Mouse (Mus musculus) megakaryocyte, embryonic 14.5 days (primary cell): Measurements from ENCODE around the gene Hk3. TPM values are rescaled to one million over a fixed set of nuclear protein-coding genes. Genes with fewer than 3 reads are reported as not detected.
A peak's percentile ranks its signal among the peaks of the same experiment; 100 is the strongest.

Experiments
- H3K27me3 ChIP-seq: replicated peaks from 2 replicates; pipeline ENCODE3; 2012; ENCODE audit warnings: inconsistent platforms
- H3K36me3 ChIP-seq: replicated peaks from 2 replicates; pipeline ENCODE3; 2012; ENCODE audit warnings: low read length, inconsistent platforms, mixed read lengths
- H3K4me1 ChIP-seq: 2 replicates; pipeline ENCODE4 v1.6.1; 2012; ENCODE audit warnings: inconsistent platforms
- H3K4me3 ChIP-seq: replicated peaks from 2 replicates; pipeline ENCODE3; 2012; ENCODE audit warnings: moderate library complexity, mild to moderate bottlenecking, inconsistent platforms
- H3K9me3 ChIP-seq: 2 replicates; pipeline ENCODE4 v1.6.1; 2012; ENCODE audit warnings: inconsistent platforms
- FLI1 ChIP-seq: IDR thresholded peaks from 2 replicates; pipeline ENCODE4 v1.6.1; 2012; ENCODE audit warnings: low read length, inconsistent platforms, mixed read lengths
- GATA1 ChIP-seq: IDR thresholded peaks from 3 replicates; pipeline ENCODE4 v1.6.1; 2012; ENCODE audit warnings: mixed read lengths, low read length, inconsistent platforms, borderline replicate concordance
- polyA plus RNA-seq: library from polyadenylated mRNA; stranded (reverse); fragments of >175 nt; gene quantifications from 2 replicates; pipeline ENCODE4 v1.2.3, GENCODE M21; 2012; ENCODE audit warnings: low replicate concordance; ENCODE audit not compliant: insufficient read depth

Gene Hk3
- polyA plus RNA-seq, 1 experiment = 10.3 TPM

DNA sequence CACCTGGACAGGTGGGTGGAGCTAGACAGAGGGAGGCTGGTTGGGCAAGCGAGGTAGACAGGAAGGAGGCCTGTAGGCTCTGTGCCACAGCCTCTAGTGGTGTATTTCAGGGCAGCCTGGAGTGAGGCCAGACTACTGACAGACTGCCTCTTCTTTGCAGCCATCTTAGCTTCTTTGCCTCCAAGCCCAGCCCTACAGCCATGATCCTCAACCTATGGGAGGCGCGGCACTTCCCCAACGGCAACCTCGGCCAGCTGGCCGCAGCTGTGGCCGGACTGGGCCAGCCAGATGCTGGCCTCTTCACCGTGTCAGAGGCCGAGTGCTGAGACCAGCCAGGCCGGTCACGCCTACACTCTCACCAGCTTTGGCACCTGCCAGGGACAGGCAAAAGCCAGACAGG, 16.5 kb downstream of the Hk3 start:
- Histone ChIP-seq H3K36me3 (no peaks in the 10 kb centered on the region), H3K4me3 (no peak overlapping the region), H3K4me1 (no peaks in the 10 kb centered on the region; the same call in 1 of the 2 replicates), H3K9me3 (no peaks in the 10 kb centered on the region), H3K27me3 (peaks cover 68% of the 10 kb centered on the region)
- TF ChIP-seq GATA1 = no peak
- no peak for TF ChIP-seq FLI1

DNA sequence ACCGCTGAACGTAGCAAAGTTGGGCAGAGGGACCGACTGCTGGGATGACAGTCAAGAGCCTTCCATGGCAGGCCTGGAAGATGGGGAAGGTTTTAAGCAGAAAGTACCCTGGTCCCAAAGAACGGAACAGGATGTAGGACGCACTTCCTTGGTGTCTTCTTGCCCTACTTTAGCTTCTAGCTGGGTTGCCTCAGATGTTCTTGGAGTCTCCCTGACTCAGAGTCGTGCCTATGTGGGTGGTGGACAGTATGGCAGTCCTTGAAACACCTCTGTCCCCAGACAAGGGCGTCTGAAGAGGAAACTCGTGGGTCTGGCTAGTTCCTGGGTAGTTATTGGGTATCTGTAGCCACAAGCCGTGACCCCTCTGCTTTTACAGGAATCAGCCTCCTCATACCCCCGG, 19.1 kb downstream of the Hk3 start:
- no peaks in the 10 kb centered on the region for H3K36me3 ChIP-seq
- H3K27me3 ChIP-seq = peaks cover 74% of the 10 kb centered on the region
- H3K4me1 ChIP-seq = no peaks in the 10 kb centered on the region; the same call in 1 of the 2 replicates
- no peak overlapping the region for H3K4me3 ChIP-seq
- H3K9me3 ChIP-seq = no peaks in the 10 kb centered on the region
- TF ChIP-seq GATA1 = no peak
- no peak for TF ChIP-seq FLI1

DNA sequence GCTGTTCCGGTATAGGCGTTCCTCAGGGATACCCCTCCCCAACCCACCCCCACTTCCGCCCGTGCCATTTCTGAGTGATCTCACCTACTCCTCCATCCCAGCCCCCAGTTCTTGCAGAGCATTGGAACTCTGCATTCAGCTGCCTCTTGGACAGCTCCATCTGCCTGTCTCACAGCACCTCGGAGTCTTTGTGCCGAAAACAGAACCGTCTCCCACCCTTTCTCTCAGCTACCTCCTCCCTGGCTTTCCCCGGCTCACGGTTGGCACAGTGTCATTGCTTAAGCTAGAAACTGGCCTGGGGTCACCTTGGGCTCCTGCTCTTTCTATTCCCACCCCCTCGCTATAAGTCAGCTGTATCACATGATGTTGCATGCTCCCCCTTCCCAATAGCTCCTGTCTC, 20.8 kb downstream of the Hk3 start:
- no peaks in the 10 kb centered on the region for H3K36me3 ChIP-seq
- no peaks in the 10 kb centered on the region for H3K9me3 ChIP-seq
- no peak for TF ChIP-seq FLI1
- no peak for TF ChIP-seq GATA1
- no peak overlapping the region for H3K4me3 ChIP-seq
- peaks cover 77% of the 10 kb centered on the region for H3K27me3 ChIP-seq
- no peaks in the 10 kb centered on the region; the same call in 1 of the 2 replicates for H3K4me1 ChIP-seq

DNA sequence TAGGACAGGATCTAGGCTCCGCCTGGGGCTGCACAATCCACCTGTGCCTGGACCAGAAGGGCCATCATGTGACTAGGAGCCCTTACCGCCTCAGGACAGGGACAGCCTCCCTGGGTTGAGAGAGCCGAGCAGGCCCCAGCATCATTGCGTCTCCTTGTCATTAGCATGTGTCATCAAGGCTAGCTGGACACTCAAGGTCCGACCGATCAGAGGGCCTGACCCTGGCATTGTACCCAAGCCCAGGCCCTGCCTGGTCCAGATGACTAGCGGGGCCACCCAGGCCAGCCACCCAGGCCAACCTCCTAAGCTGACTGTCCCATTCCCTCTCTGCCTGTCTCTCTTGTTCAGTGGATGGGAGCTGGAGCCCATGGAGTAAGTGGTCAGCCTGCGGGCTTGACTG, 23.6 kb downstream of the Hk3 start:
- no peak for TF ChIP-seq FLI1
- TF ChIP-seq GATA1 = no peak
- Histone ChIP-seq H3K4me1 (no peaks in the 10 kb centered on the region; the same call in 1 of the 2 replicates), H3K4me3 (no peak overlapping the region), H3K27me3 (peaks cover 84% of the 10 kb centered on the region), H3K9me3 (no peaks in the 10 kb centered on the region), H3K36me3 (no peaks in the 10 kb centered on the region)

DNA sequence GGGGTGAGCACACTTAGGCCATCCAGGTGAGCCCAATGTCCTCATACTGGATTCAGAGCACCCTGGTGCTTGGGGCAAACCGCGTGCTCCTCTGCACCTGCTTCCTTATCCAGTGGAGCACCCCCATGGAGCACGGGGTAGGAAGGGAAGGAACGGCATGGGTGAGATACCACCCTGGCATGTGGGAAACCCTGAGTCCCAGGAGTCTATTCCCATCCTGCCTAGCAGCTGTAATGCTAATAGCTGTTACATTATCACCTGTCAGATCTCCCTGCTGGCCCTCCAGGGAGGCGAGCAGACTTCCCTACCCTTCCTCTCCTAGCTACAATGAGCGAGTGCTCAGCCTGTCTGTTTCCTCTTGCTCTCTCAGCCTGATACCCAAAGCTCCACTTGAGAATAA, 26.0 kb downstream of the Hk3 start:
- TF ChIP-seq GATA1 = no peak
- no peak for TF ChIP-seq FLI1

DNA sequence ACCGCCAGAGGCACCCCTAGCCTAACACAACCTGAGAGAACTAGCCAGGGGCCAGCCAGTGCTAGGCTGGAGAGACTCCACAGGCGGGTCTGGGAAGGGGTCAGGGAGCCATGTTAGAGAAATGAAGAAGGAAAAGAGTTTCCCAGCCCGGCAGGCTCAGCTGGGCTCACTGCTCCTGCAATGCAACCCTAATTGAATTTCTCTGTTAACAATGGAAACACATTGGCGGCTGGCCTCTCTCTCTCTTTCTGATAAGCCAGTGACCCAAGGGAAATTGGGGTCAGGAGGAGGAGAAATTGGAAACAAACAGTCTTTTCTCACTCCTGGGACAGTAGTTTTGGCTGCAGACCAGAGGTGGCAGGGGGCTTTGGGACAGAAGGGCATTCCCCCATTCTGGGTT, 26.6 kb downstream of the Hk3 start:
- H3K9me3 ChIP-seq = no peaks in the 10 kb centered on the region
- TF ChIP-seq GATA1 (no peak), FLI1 (no peak)
- H3K36me3 ChIP-seq = no peaks in the 10 kb centered on the region
- no peaks in the 10 kb centered on the region for H3K4me1 ChIP-seq
- no peak overlapping the region for H3K4me3 ChIP-seq
- H3K27me3 ChIP-seq = peaks cover 79% of the 10 kb centered on the region

More for the DNA sequence above, 26.0 kb downstream of the Hk3 start:
- H3K27me3 ChIP-seq = peaks cover 82% of the 10 kb centered on the region
- no peaks in the 10 kb centered on the region for H3K4me1 ChIP-seq
- H3K9me3 ChIP-seq = no peaks in the 10 kb centered on the region
- H3K4me3 ChIP-seq = no peak overlapping the region
- no peaks in the 10 kb centered on the region for H3K36me3 ChIP-seq

DNA sequence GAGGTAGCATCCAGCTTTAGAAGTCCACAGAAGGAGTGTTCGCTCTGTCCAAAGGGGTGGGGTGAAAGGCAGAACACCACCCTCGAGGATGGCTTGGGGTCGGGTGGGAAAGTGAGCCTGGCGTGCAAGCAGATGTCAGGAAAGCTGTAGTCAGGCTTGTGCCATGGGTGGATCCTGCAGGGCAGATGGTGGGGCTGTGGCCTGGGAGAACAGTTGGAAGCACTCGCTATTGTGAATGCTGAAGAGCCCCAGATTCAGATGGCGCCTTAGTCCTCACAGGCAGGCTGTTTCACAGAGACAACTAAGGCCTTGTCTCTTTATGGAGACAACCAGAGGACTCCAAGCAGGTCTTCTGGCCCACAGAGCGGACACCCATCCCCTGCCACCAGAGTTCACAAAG, 29.0 kb downstream of the Hk3 start:
- Histone ChIP-seq H3K9me3 (no peaks in the 10 kb centered on the region), H3K27me3 (peaks cover 83% of the 10 kb centered on the region), H3K4me1 (peaks cover 19% of the 10 kb centered on the region), H3K4me3 (no peak overlapping the region), H3K36me3 (no peaks in the 10 kb centered on the region)
- TF ChIP-seq FLI1 = no peak
- TF ChIP-seq GATA1 = no peak

DNA sequence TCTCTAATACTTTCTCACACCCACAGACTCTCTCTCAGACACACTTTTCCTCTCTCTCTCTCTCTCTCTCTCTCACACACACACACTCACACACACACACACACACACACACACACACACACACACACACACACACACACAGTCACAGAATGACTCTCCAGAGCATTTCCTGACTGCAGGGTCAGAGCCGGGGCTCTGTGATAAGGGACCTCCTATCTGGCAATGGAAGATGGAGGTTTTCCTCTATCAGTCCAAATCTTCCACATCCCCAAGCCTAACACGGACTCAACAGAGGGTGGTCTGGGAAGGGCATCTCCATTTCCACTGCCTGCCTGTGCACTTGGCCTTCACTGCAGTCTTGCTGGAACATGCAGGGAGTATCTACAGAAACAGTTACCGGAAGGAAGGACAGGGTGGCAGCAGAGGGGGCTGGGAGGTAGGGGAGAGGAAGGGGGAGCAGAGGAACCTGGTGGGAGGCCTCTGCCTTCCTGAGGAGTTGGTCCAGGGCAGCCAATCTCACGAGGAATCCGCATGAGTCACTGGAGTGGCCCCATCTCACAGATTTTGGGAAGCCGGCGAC, 32.9 kb downstream of the Hk3 start:
- H3K4me1 ChIP-seq = peaks cover 27% of the 10 kb centered on the region
- TF ChIP-seq FLI1 = no peak
- no peak for TF ChIP-seq GATA1
- H3K4me3 ChIP-seq = peak overlapping the region; percentile 54
- no peaks in the 10 kb centered on the region for H3K9me3 ChIP-seq
- no peaks in the 10 kb centered on the region for H3K36me3 ChIP-seq
- peaks cover 82% of the 10 kb centered on the region for H3K27me3 ChIP-seq

DNA sequence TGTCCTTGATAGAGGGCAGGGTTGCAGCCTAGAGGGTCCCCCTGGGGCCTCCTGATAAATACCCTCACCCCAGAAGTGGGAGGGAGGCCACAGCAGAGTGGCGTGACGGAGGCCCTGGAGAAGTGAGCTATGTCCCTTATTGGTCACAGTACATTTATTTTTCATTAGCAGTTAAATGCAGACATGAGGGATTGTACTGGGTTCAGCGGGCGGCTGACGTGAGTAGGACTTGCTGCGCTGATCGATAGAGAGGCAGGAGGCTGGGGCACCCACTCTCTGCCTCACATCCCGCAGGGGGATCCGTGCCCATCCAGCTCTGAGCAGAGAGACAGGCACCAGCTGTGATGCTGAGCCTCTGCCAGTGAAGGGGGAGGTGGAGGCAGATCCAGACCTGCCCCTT, 33.8 kb downstream of the Hk3 start:
- Histone ChIP-seq H3K9me3 (no peaks in the 10 kb centered on the region), H3K36me3 (no peaks in the 10 kb centered on the region), H3K27me3 (peaks cover 82% of the 10 kb centered on the region), H3K4me1 (peaks cover 27% of the 10 kb centered on the region), H3K4me3 (no peak overlapping the region)
- TF ChIP-seq GATA1 = no peak
- no peak for TF ChIP-seq FLI1

DNA sequence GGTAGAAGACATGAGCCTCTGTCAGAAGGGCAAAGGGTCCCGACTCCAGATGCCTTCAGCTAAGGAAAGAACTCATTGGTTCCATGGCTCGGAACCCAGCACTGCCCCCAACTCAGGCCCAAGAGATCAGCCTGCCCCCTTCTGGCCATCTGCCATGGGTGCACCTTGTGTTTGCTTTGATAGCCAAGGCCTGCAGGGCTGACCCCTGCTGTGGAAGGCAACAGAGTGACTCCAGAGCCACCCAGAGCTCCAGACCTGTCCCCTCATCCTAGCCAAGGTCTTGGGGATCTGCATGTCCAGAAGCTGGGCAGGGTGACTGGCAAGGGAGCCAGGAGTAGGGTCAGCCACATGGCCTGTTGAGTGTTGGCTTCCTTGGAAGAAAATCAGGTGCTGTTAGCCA, 37.6 kb downstream of the Hk3 start:
- Histone ChIP-seq H3K27me3 (peaks cover 90% of the 10 kb centered on the region), H3K9me3 (no peaks in the 10 kb centered on the region), H3K36me3 (no peaks in the 10 kb centered on the region), H3K4me1 (peaks cover 27% of the 10 kb centered on the region), H3K4me3 (no peak overlapping the region)
- TF ChIP-seq FLI1 (no peak), GATA1 (no peak)

DNA sequence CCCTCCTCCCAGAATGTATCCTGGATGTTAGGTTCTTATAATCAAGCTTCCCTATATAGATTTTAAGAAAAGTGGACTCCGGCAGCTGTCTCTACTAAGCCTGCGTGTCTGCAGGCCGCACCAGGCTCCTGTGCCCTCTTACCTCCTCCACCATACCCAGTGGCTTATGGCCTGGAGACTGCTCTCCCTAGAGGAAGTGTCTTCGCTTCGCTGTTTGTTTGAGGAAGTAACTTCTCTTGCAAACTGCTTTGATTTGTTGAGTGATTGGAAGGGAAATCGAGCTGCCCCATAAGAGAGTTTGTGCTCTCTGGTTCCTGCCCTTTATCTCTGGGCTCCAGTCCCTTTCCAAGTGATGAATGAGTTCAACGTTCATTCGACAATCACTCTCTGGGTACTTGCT, 38.2 kb downstream of the Hk3 start:
- H3K9me3 ChIP-seq = no peaks in the 10 kb centered on the region
- H3K27me3 ChIP-seq = peaks cover 89% of the 10 kb centered on the region
- TF ChIP-seq FLI1 = no peak
- TF ChIP-seq GATA1 = no peak
- H3K4me3 ChIP-seq = no peak overlapping the region
- no peaks in the 10 kb centered on the region for H3K36me3 ChIP-seq
- peaks cover 21% of the 10 kb centered on the region for H3K4me1 ChIP-seq
